Mouse (Mus musculus) hindlimb bud, embryonic 11.5 days (tissue): ENCODE measurements around the gene Osbpl8.
"Not testable (repeated sequence)": the region's sequence is repeated elsewhere in the genome, so short reads cannot be mapped to it uniquely, and the experiment has no call there.

ENCODE experiments used
- DNase-seq: peaks from one replicate; pipeline ENCODE4 v3.0.0-alpha.2; 2012; ENCODE audit warnings: low read depth, low spot score; ENCODE audit errors: extremely low spot score

Osbpl8 gene

DNA sequence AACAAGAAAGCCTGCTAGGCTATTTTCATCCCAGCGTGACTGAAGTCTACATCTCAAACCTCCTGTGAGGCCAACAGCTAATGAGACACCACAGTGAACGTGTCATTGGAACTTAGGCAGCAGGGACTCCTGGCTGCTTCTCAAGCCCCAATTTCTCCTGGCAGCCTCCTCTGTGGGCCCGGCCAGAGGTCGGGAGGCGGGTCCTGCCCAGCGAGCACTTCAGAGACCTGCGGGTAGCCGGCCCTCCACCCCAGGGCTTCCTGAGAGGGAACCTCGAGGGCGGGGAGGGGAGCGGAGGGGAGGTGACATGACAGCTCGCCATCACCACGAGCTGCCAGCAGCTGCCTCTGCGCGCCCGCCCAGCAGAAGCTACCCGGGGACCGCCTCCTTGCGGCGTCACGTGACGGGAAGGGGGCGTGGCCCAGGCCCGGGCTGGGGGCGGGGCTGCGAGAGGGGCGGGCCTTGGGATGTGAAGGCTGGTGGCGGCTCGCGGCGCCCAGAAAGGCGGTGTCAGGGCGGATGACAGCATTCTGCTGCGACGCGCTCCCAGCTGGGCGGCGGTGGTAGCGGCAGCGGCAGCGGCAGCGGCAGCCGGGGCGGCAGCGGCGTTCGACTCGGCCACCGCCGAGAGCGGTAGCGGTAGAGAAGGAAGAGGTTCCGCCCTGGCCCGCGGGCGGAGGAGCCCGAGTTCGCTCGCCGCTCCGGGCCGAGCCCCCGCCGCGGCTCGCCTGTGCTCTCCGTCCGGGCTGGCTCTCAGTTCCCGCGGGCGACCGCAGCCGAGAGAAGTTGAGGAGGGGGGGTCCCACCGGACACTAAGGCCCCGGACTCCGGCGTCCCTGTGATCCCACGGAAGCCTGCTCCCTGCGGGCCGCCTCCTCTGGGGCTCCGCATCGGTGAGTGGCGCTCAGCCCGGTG, at the start of gene Osbpl8:
TSS of gene Osbpl8 (plus strand) at position 449 of the 915 bp plus-strand sequence.
- peak; percentile 52 for DNase-seq

DNA sequence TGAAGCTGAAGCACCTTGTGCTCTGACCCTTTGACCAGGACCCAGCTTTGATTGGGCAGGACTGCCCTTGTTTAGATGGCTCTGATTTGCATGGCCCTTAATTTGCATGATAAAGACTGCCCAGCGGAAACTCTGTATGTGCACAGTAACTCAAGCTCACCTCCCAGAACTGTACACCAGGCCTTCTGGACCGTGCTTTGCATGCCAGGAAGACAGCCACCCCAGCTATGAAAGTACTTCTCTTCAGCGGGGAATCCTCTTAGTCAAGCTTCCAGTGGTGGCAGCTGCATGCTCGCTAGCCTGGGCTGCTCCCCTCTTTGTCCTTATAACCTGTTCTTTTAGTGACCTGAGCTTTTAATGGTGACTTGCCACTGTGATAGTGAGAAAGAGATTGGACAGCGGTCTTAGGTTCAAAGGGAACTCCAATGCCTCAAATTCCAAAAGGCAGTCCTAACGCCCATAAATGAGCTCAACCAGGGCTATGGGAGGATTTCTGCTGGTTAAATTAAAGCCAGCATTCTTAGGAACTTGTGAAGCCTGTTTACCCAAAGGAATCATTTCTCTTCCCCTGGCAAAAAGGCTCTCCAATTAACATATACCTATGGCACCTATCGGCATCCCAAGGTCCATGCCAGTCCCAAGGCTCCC, 47.2 kb upstream of the Osbpl8 start:
- DNase-seq = no peak

DNA sequence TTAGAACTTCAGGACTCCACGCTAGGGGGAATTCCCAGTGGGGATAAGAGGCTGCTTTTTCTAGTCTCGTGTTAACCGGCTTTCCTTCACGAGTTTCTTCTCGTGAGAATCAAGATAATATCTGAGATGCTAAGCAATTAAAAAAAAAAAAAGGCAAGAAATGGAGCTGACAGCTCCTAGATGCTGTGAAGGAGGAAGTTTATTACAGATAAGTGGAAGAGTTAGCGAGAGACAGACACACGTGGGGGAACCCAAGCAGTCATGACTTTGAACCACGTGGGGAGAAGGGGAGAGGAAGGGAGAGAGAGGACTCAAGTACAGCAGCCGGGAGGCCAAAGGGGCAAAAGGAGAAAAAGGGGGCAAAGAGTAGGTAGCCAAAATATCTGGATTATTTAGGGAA, 46.3 kb upstream of the Osbpl8 start:
- DNase-seq = no peak

DNA sequence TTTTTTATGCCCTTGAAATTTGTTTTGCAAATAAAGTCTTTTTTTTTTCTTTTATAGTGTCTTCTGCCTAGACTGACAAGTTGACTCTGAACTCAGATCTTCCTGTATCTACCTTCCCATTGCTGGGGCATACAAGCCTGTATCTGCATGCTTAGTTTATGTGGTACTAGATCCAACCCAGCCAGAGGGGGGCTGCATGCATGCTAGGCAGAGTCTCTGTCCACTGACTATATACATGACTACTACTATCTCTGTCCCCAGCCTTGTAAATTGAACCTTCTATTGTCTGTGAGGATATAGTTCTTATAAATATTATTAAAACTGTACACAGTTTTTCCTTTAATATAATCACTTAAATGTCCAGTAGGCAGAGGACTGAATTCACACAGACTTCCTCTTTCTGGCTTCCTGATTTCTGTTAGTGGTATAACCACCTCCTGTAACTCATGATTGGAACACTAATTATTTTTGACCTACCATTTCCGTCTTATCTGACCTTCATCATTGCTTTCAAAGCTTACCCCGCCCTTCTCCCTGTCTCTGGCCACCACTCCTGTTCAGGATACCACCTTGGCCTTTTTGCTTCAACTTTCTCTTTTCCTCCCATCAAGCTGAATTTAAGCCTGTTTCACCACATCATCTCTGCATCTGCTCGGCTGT, 45.4 kb upstream of the Osbpl8 start:
- no peak for DNase-seq

DNA sequence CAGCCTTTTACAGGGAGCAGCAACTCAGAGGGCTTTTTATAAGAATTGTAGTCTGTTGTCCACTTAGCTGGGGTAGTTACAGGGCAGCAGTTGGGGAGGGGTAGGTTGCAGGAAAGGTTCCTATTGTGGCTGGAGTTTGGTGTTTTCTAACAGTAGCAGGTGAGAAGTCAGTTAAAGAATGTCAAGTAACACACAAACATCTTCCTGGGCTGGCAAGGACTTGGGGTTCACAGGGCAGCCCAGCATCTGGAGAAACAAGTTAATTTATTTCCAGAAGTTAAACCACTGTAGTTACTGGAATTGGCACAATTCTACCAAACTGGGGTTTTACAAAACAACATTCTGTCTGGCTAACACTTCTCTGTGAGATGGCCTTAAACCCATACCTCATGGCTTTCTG, 44.8 kb upstream of the Osbpl8 start:
- no peak for DNase-seq

DNA sequence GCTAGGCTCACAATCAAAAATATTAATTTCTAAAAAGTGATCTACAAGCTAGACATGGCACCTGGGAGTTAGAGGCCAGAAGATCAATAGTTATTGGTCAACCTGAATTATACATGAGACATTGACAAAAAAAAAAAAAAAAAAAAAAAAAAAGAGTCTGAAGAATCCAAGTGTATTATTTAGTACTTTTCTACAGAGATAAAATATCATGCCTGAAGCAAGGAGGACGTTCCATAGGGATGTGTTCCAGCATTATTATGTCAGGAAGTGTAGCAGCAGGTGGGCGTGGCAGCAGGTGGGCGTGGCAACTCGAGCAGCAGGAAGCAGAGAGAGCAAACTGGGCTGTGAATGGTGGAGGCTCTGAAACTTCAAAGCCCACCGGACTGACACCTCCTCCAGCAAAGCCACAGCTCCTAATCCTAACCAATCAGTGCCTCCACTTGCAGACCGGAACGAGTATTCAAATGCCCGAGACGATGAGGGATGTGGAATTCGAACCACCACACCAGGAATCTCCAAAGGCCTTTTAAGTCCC, 41.6 kb upstream of the Osbpl8 start:
- DNase-seq = no peak

DNA sequence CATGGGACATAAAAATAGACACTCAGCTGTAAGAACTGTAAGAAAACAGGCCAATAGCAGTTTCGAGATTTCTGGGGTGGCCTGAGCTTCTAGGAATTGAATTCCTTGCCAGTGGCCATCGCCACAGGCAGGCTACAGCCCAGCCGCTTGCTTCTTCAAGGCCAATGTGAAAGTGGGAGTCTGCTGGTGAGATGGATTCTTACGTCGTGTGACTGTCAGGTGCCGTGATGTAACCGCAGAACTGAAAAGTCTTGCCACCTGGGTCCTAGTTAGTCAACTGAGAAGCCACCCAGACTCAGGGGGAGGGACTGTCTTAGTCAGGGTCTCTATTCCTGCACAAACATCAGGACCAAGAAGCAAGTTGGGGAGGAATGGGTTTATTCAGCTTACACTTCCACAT, 40.4 kb upstream of the Osbpl8 start:
- no peak for DNase-seq

DNA sequence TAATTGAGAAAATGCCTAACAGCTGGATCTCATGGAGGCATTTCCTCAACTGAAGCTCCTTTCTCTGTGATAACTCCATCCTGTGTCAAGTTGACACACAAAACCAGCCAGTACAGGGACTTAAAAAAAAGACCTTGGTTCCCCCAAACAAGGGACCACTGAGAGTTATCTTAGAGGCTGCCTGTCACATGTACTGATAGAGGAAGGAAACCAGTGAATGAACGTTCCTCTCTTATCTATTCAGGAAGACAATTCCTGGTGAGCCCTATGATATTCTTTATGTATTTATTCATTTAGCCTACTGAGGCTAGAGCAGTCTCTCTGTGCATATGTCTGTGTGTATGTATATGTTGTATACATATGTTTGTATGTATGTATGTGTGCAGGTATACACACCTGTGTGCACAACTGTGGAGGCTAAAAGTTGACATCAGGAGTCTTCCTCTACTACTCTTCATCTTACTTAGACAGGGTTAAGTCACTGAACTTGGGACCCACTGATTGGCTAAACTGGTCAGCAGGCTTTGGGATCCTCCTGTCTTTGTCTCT, 39.7 kb upstream of the Osbpl8 start:
- no peak for DNase-seq

DNA sequence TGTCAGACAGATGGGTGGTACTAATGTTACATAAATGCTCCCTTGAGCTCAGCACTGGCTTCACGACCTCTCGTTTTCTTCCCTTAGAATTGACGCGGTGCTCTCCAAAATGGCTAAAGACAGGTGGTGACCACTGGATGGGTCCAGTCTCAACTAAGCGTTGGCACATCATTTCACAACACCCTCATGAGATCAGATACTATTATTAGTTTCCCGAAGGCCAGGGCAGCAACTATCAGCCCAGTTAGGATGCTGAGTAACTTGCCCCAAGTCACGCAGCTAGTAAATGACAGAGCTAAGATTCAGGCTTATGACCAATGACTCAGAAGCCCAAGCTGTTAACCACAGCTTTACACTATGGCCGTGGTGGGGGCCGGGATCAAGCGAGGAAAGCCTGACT, 37.2 kb upstream of the Osbpl8 start:
- no peak for DNase-seq

DNA sequence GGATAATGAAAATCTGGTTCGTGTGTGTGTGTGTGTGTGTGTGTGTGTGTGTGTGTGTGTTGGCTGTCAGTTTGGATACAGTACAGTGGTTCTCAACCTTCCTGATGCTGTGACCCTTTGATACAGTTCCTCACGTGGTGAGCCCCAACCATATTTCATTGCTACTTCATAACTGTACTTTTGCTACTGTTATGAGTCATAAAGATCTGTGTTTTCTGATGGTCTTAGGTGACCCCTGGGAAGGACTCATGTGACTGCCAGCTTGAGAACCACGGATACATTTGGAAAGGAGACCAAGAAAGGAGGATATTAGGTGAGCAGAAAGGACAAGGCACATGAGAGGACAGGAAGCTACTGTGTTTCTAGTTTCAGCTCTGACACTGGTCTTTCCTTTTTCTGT, 36.1 kb upstream of the Osbpl8 start:
- no peak for DNase-seq

DNA sequence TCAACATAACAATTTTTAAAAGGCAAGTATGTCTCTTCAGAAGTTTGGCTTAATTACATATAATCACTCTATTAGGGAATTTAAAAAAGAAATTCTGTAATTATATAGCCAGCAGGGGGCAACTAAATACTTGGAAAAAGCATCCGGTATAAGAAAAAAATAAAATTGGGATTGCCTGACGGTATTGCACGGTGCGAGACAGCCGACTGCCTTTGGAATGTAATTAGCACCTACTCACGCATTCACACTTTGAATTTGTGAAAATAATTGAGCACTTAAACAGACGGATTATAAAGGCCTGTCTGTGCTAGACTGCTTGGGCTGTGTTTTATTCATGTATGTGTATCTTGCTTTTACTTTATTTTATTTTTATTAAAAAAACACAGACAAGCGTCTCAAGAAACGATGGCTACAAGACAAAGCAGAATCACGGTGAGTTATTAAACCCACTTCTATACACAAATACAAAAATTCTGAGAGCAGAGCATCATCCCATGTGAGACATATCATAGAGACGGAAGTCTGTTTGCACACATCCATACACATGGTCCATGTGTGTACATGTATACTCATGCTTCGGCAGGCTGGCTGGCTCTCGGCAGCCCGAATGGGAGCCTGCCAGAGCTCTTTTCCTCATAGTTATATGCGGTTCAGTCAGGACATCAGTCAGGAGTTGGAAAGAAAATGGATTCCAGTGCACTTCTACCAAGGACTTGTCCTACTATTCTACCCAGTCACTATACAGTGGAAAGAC, 34.5 kb upstream of the Osbpl8 start:
- DNase-seq = no peak

DNA sequence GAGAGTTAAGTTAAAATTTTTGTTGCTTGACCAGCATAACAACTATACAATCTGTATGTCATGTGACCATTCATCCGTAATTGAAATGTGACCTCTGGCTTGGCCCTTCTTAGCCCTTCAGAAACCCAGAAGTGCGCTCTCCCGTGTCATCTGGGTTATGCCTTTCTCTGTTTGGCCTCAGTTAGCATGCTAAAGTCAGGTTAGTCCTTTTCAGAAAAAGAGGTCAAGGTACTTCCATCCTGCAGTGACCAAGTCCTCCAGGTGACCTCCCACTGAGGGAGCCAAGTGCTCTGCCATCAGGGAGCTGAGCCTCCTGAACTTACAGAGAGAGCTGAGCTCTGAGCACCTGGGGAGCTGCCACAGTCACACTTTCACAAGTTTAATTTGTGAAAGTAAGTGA, 33.7 kb upstream of the Osbpl8 start:
- DNase-seq = no peak

DNA sequence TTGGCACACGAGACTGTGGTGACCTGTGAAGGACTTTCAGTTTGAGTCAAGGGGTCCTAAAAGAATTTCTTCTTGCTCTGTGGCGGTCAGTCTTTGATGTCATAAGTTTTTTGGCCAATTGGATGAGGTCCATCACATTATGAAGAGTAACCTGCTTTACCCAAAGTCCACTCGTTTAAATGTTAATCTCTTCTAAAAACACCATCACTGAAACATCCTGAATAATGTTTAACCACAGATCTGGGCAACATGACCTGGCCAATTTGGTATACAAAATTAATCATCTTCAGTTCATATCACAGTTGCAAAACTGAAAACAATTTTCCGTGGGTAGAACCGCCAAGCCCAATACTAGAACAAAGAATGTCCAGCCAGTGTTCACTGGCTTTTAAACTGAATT, 31.3 kb upstream of the Osbpl8 start:
- no peak for DNase-seq

DNA sequence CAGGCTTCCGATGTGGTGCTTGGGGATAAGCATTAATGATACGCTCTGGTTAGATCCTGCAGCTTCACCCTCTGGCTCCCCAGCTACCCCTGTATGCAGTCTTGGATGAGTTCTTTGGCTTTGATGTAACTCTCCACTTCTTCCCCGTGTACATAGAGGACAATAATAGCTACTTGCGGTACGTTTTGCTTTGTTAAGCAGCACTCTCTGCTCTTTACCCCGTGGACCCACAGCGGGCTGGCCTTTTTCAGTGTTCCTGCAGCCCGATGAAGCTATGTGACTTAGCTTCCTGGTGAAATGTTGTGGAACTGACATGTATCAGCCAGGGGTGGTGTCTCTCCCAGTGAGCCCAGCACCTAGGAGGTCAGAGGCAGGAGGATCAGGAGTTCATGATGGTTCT, 30.6 kb upstream of the Osbpl8 start:
- no peak for DNase-seq

DNA sequence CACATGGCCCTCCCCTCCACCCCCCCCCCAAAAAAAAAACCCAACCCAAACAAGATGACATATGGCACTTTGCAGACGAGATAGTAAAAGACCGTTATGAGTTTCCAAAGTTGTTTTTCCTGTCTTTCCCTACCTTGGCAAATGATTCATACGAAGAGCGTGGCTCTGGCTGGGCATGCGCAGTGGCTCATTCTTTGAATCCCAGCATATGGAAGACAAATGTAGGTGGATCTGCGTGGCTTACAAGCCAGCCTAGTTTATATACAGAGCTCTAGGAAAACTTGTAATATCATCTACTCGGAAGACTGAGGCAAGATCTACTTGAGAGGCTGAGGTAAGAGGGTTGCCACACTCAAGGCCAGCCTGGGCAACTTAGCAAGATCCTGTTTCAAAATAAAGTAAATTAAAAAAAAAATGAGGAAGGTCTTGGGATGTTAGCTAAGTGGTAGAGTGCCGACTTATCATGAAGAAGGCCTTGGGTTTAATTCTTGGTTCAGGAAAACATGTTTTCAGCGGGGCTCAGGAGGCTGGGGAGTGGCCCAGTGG, 30.1 kb upstream of the Osbpl8 start:
- DNase-seq = no peak

DNA sequence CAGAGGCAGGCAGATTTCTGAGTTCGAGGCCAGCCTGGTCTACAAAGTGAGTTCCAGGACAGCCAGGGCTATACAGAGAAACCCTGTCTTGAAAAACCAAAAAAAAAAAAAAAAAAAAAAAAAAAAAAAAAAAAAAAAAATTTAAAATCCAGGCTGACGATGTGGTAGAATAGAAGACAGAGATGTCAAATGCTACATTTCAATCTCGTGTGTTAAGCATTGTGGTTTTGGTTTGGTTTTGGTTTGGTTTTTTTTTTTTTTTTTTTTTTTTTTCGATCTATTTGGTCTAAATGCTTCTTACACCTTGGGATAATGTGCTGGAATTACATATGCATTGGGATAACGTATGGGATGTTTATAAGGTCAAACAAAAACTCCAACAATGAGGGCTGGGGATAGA, 28.2 kb upstream of the Osbpl8 start:
- DNase-seq = not testable (repeated sequence)

DNA sequence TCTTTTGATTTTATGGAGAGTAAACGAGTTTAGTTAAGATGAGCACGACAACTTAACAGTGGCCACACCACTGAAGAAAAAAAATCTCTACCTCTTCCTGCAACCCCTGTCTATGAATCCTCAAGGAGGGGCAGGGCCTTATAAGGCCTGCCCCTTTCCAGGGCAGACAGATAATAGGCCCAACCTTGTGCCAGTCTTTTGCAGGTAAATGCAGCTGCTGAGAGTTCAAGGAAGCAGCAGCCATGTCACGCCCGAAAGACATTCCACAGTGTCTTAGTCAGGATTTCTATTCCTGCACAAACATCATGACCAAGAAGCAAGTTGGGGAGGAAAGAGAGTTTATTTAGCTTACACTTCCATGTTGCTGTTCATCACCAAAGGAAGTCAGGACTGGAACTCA, 26.6 kb upstream of the Osbpl8 start:
- no peak for DNase-seq

DNA sequence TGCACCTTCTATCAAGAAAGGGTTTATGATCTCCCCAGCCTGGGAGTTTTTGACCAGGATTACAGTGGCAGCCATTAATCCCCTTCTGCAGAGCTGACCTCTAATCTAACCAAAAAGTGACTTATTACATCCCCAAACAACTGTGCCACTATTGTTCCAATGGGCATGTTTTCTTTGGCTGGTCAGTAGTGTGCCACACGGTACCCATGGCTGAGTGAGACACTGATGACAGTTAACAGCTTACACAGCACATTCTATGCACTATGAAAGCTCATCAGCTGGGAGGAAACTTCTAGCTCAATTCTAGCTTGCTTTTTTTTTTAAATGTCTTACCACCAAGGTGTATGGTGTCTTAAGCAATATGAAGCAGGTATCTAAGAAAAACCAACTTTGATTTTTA, 25.4 kb upstream of the Osbpl8 start:
- DNase-seq = no peak

DNA sequence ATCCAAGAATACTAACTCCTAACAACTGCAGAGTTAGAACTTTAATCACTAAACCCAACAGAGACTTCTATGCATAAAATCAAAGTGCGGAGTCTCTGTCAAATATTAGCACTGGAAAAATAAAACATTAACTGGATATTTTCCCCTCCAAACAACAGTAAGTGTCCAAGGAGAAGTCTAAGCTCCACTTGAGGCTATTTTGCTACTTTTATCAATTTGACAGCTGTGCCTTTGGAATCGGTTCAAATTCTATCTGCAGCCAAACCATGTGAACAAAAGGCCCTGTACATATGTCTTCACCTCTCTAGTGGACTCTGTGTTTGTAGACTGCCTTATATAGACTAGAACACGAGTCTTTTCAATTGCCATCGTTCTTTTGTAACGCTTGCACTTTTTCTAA, 24.7 kb upstream of the Osbpl8 start:
- DNase-seq = no peak

DNA sequence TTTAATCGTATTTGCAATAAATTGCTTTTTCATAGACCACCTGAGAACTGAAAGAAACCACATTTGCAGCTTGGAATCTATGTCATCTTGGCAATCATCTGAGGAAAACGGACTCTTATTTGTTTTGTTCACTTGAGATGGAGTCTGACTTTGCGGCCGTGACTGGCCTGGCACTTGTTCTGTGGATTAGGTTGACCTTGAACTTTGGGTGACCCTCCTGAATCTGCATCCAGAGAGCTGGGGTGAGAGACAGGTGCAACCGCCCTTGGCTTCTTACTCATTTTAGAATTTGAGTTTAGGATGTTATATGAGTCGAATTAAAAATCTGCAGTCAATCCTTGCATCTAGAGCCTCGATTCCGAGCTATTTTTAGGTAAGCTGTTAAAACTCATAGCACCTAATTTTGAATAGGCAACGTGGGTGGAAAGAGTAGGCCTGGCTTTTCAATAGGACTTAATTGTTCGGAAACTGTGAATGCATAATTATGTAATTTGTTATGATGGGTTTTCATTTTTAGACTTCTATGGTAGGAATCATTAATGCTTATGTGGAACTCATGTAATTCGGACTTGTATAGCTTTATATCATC, 20.1 kb upstream of the Osbpl8 start:
- DNase-seq = no peak
